Mouse (Mus musculus): ENCODE measurements at regions not wholly inside any gene's neighbourhood (a gene's known extent, or its start where the extent isn't known, plus 50 kb on each side); places are given as distances from the start of the nearest gene placed in this dataset.

GRCm38 (mm10) chr3:53969000-53969641 lies 105.5 kb upstream of the Ufm1 start:
- no peak for DNase-seq (ENCODE audit: low read depth, low spot score)

GRCm38 (mm10) chr3:53965142-53965541 lies 101.5 kb upstream of the Ufm1 start:
- peak; percentile 9 for DNase-seq (ENCODE audit: low read depth, low spot score)

DNA sequence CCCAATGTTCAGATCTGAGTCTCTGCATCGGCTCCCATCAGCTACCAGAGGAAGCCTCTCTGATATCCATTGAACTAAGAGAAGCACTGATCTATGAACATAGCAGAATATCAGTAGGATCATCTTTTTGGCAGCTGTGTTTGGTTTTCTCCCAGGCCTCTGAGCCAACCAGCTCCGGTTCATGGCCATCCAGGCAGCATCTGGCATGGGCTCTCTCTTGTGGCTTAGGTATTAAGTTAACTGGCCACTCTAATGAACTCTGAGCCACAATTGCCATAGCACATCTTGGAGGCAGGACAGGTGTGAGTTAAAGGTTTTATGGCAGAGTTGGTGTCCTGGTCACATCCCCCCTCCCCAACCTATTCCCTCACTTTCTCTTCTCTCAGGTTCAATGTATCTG lies 90.2 kb upstream of the Ufm1 start:
- DNase-seq (ENCODE audit: low read depth, low spot score), result no peak

- DNase-seq (ENCODE audit: low read depth, low spot score), result no peak
Observed at GRCm38 (mm10) chr3:53939684-53940189, 76.1 kb upstream of the Ufm1 start.

GRCm38 (mm10) chr3:53931745-53932144 lies 68.1 kb upstream of the Ufm1 start:
- peak; percentile 76 for DNase-seq (ENCODE audit: low read depth, low spot score)

- DNase-seq (ENCODE audit: low read depth, low spot score), result peak; percentile 62
Observed at GRCm38 (mm10) chr3:53919941-53920340, 56.3 kb upstream of the Ufm1 start.

- peak; percentile 3 for DNase-seq (ENCODE audit: low read depth, low spot score)
Observed at GRCm38 (mm10) chr3:53919541-53919940, 55.9 kb upstream of the Ufm1 start.

DNA sequence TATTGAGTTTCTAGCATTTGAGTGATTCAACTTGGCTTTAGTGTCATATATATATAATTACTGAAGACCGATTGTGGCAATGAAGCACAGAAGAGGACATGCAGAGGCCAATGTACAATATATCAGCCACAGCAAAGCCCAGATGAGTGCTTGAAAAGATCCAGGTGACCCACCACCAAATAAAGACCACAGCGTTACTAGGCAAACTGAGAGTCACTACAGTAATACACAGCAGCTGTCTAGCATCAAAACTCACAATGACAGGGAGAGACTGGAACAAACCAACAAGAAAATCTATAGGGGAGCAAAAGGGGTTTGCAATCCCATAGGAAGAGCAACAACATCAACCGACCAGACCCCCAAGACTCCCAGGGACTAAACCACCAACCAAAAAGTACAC lies 54.3 kb upstream of the Ufm1 start:
- no peak for DNase-seq (ENCODE audit: low read depth, low spot score)

- no peak for DNase-seq (ENCODE audit: low read depth, low spot score)
Observed at GRCm38 (mm10) chr3:53913984-53914669, 50.5 kb upstream of the Ufm1 start.
